Mouse (Mus musculus): ENCODE measurements at regions not wholly inside any gene's neighbourhood (a gene's known extent, or its start where the extent isn't known, plus 50 kb on each side); places are given as distances from the start of the nearest gene placed in this dataset.

DNA sequence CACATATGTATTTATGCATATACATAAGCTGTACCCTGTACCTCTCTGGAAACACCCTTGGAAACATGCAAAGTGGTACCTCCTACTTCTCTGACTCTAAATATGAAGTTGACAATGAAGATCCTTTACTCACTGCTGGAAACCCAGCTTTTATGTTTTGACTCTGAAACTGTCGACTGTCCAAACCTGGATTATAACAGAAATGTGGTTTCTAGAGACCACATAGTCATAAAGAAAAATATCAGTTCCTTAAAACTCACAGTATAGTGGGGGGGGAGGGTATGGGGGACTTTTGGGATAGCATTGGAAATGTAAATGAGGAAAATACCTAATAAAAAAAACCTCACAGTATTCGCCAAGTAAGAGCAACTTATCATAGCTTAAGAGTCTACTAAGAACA lies 76.7 kb upstream of the Hccs start:
- TF ChIP-seq POLR2A (IDR thresholded peaks at IDR 0.05; ENCODE audit: low read depth, low read length) (no peak), CTCF (IDR thresholded peaks at IDR 0.05; ENCODE audit: extremely low read depth, insufficient read length, insufficient replicate concordance, low read depth, low read length) (no peak)
